Mouse (Mus musculus): ENCODE data around the gene Gm21761. TPM values are rescaled to one million over a fixed set of nuclear protein-coding genes. Genes with fewer than 3 reads are reported as not detected.

The Gm21761 gene
- polyA plus RNA-seq (2012; rRNA removed; ENCODE audit: low replicate concordance), result not detected in 2 replicates

GRCm38 (mm10) chr13:119929172-119929571 is at the start of gene Gm21761:
TSS of gene Gm21761 (minus strand) at chr13:119929272.

GRCm38 (mm10) chr13:119950706-119951105 is 21.6 kb upstream of the Gm21761 start, which contains the start of gene B020031M17Rik:
TSS of gene B020031M17Rik (minus strand) at chr13:119950806.

GRCm38 (mm10) chr13:119894685-119895084 is 34.4 kb downstream of the Gm21761 start, which contains the start of gene Tcstv1:
TSS of gene Tcstv1 (minus strand) at chr13:119894785.

Other genes starting within 250 kb of the Gm21761 start
- 5.8 and 12.7 TPM in 2 replicates for gene Hmgcs1, start 238.9 kb downstream of the Gm21761 start, polyA plus RNA-seq (2012; rRNA removed; ENCODE audit: low replicate concordance)
- 0.04 and 0.05 TPM in 2 replicates for gene Nim1k, start 173.4 kb downstream of the Gm21761 start, polyA plus RNA-seq (2012; rRNA removed; ENCODE audit: low replicate concordance)
- gene Zfp131, start 138.4 kb downstream of the Gm21761 start, polyA plus RNA-seq (2012; rRNA removed; ENCODE audit: low replicate concordance), result 6.5 and 10.2 TPM in 2 replicates
- not detected in 2 replicates for gene AF067063, start 99.1 kb downstream of the Gm21761 start, polyA plus RNA-seq (2012; rRNA removed; ENCODE audit: low replicate concordance)
- gene D13Ertd608e, start 93.3 kb downstream of the Gm21761 start, polyA plus RNA-seq (2012; rRNA removed; ENCODE audit: low replicate concordance), result not detected in 2 replicates
- gene Tcstv1, start 34.5 kb downstream of the Gm21761 start, polyA plus RNA-seq (2012; rRNA removed; ENCODE audit: low replicate concordance), result not detected in 2 replicates
- gene B020031M17Rik, start 21.5 kb upstream of the Gm21761 start, polyA plus RNA-seq (2012; rRNA removed; ENCODE audit: low replicate concordance), result not detected in 2 replicates
- not detected in 2 replicates for gene Gm36079, start 97.7 kb upstream of the Gm21761 start, polyA plus RNA-seq (2012; rRNA removed; ENCODE audit: low replicate concordance)
- not detected in 2 replicates for gene Gm21188, start 122.9 kb upstream of the Gm21761 start, polyA plus RNA-seq (2012; rRNA removed; ENCODE audit: low replicate concordance)
- gene Gm20767, start 211.0 kb upstream of the Gm21761 start, polyA plus RNA-seq (2012; rRNA removed; ENCODE audit: low replicate concordance), result not detected in 2 replicates
- not detected in 2 replicates for gene Gm21818, start 243.2 kb upstream of the Gm21761 start, polyA plus RNA-seq (2012; rRNA removed; ENCODE audit: low replicate concordance)